Mouse (Mus musculus) 416B (cell line): ENCODE results near the gene Col6a5.

Experiments
- DNase-seq: peaks from one replicate; pipeline ENCODE4 v3.0.0; 2011; ENCODE audit warnings: low read depth

Col6a5 gene

GRCm38 (mm10) chr9:105960533-105960932 lies at the start of gene Col6a5:
Gene Col6a5, minus strand, starts transcription at chr9:105960643.
- DNase-seq: no peak

GRCm38 (mm10) chr9:105997955-105998354 lies 37.5 kb upstream of the Col6a5 start:
- DNase-seq: no peak

GRCm38 (mm10) chr9:105992425-105992824 lies 32.0 kb upstream of the Col6a5 start:
- no peak for DNase-seq

GRCm38 (mm10) chr9:105990099-105990498 lies 29.7 kb upstream of the Col6a5 start:
- DNase-seq: no peak

- no peak for DNase-seq
Observed at GRCm38 (mm10) chr9:105989468-105989867, 29.0 kb upstream of the Col6a5 start.

- DNase-seq: peak; percentile 52
Observed at GRCm38 (mm10) chr9:105988096-105988495, 27.7 kb upstream of the Col6a5 start.

- DNase-seq: no peak
Observed at GRCm38 (mm10) chr9:105984931-105985519, 24.6 kb upstream of the Col6a5 start.

- DNase-seq: no peak
Observed at GRCm38 (mm10) chr9:105978479-105978878, 18.0 kb upstream of the Col6a5 start.

- DNase-seq: no peak
Observed at GRCm38 (mm10) chr9:105976871-105977270, 16.4 kb upstream of the Col6a5 start.

- no peak for DNase-seq
Observed at GRCm38 (mm10) chr9:105976314-105976713, 15.9 kb upstream of the Col6a5 start.

GRCm38 (mm10) chr9:105973736-105974135 lies 13.3 kb upstream of the Col6a5 start:
- no peak for DNase-seq

- no peak for DNase-seq
Observed at GRCm38 (mm10) chr9:105972031-105972430, 11.6 kb upstream of the Col6a5 start.

GRCm38 (mm10) chr9:105971351-105971894 lies 11.0 kb upstream of the Col6a5 start:
- no peak for DNase-seq

GRCm38 (mm10) chr9:105970901-105971300 lies 10.5 kb upstream of the Col6a5 start:
- no peak for DNase-seq

- no peak for DNase-seq
Observed at GRCm38 (mm10) chr9:105967976-105968375, 7.5 kb upstream of the Col6a5 start.

- DNase-seq: no peak
Observed at GRCm38 (mm10) chr9:105959116-105959515, 1.3 kb downstream of the Col6a5 start.

- DNase-seq: no peak
Observed at GRCm38 (mm10) chr9:105949755-105950154, 10.7 kb downstream of the Col6a5 start.

- DNase-seq: no peak
Observed at GRCm38 (mm10) chr9:105947577-105947976, 12.9 kb downstream of the Col6a5 start.

- DNase-seq: no peak
Observed at GRCm38 (mm10) chr9:105933816-105934215, 26.6 kb downstream of the Col6a5 start.

GRCm38 (mm10) chr9:105929287-105929686 lies 31.2 kb downstream of the Col6a5 start:
- no peak for DNase-seq

- DNase-seq: no peak
Observed at GRCm38 (mm10) chr9:105928406-105929071, 31.9 kb downstream of the Col6a5 start.

GRCm38 (mm10) chr9:105923659-105924058 lies 36.8 kb downstream of the Col6a5 start:
- peak; percentile 9 for DNase-seq

- DNase-seq: no peak
Observed at GRCm38 (mm10) chr9:105915186-105915585, 45.3 kb downstream of the Col6a5 start.

- DNase-seq: no peak
Observed at GRCm38 (mm10) chr9:105910166-105910565, 50.3 kb downstream of the Col6a5 start.
